Mouse (Mus musculus) heart, embryonic 11.5 days (tissue): ENCODE measurements around the gene Kcnip4. TPM values are rescaled to one million over a fixed set of nuclear protein-coding genes. Genes with fewer than 3 reads are reported as not detected.

Source experiments
- ATAC-seq: fragments of 200-750 bp; cut with Nextera tagmentation; replicated peaks from 2 replicates; pipeline ENCODE4 v1.8.0; 2017; ENCODE audit warnings: moderate library complexity; ENCODE audit not compliant: insufficient number of reproducible peaks, low FRiP score, low TSS enrichment
- H3K27ac ChIP-seq: fragments of 300-500 bp; sonication (generic); 2 replicates; pipeline ENCODE4 v1.5.1; 2014; ENCODE audit warnings: mild to moderate bottlenecking, low read depth, low read length
- H3K27me3 ChIP-seq: fragments of 300-500 bp; sonication (generic); 2 replicates; pipeline ENCODE4 v1.6.1; 2014; ENCODE audit warnings: mild to moderate bottlenecking, low read length, mixed read lengths; ENCODE audit not compliant: control insufficient read depth, insufficient read depth
- H3K36me3 ChIP-seq: fragments of 300-500 bp; sonication (generic); 2 replicates; pipeline ENCODE4 v1.6.1; 2014; ENCODE audit warnings: mild to moderate bottlenecking, low read length, moderate library complexity, mixed read lengths; ENCODE audit not compliant: control insufficient read depth, insufficient read depth
- H3K4me1 ChIP-seq: fragments of 300-500 bp; sonication (generic); 2 replicates; pipeline ENCODE4 v1.6.1; 2014; ENCODE audit warnings: low read length; ENCODE audit not compliant: control insufficient read depth, insufficient read depth
- H3K4me2 ChIP-seq: fragments of 300-500 bp; sonication (generic); 2 replicates; pipeline ENCODE4 v1.6.1; 2014; ENCODE audit warnings: mild to moderate bottlenecking, moderate library complexity
- H3K4me3 ChIP-seq: fragments of 300-500 bp; sonication (generic); 2 replicates; pipeline ENCODE4 v1.5.1; 2014; ENCODE audit warnings: low read depth, low read length
- H3K9ac ChIP-seq: fragments of 300-500 bp; sonication (generic); 2 replicates; pipeline ENCODE4 v1.6.1; 2014; ENCODE audit warnings: mild to moderate bottlenecking, low read depth, low read length, moderate library complexity
- H3K9me3 ChIP-seq: fragments of 300-500 bp; sonication (generic); replicated peaks from 2 replicates; pipeline ENCODE4 v1.6.1; 2016; ENCODE audit warnings: low read length; ENCODE audit not compliant: control insufficient read depth
- WGBS: fragments of 180-500 bp; shearing (Covaris S2); extraction: QIAGEN DNeasy Blood & Tissue Kit; methylation state at CpG from one replicate; pipeline ENCODE4 v1.1.7; 2014; ENCODE audit not compliant: insufficient replicate concordance; 5-methylcytosine and 5-hydroxymethylcytosine counted together
- polyA plus RNA-seq: library from polyadenylated mRNA; unstranded; fragments of >200 nt; fragmentation: Nextera tagmentation; extraction: Ambion mirVana; gene quantifications from 2 replicates; pipeline ENCODE4 v1.2.1, GENCODE M21; 2014

Gene Kcnip4
- polyA plus RNA-seq, 1 experiment from 2014 or later, result 0.63 TPM

GRCm38 (mm10) chr5:48679733-48680595 lies 844.7 kb downstream of the Kcnip4 start:
- no peaks in the 10 kb centered on the region for H3K27me3 ChIP-seq
- ATAC-seq, result no peak
- H3K36me3 ChIP-seq, result no peaks in the 10 kb centered on the region
- no peak overlapping the region for H3K4me3 ChIP-seq
- no peak overlapping the region for H3K4me2 ChIP-seq
- WGBS, result 77% methylated on average over 8 of the region's 8 CpGs
- H3K27ac ChIP-seq, result no peak overlapping the region
- no peaks in the 10 kb centered on the region for H3K9me3 ChIP-seq
- no peaks in the 10 kb centered on the region for H3K4me1 ChIP-seq
- H3K9ac ChIP-seq, result no peak overlapping the region

- ATAC-seq, result no peak
- no peak overlapping the region for H3K9ac ChIP-seq
- H3K27me3 ChIP-seq, result no peaks in the 10 kb centered on the region
- WGBS, result 89% methylated on average over 3 of the region's 3 CpGs
- H3K9me3 ChIP-seq, result no peaks in the 10 kb centered on the region
- no peak overlapping the region for H3K4me3 ChIP-seq
- H3K4me2 ChIP-seq, result no peak overlapping the region
- no peak overlapping the region for H3K27ac ChIP-seq
- no peaks in the 10 kb centered on the region for H3K36me3 ChIP-seq
- no peaks in the 10 kb centered on the region for H3K4me1 ChIP-seq
Measured at GRCm38 (mm10) chr5:48662504-48662903, 862.2 kb downstream of the Kcnip4 start.

DNA sequence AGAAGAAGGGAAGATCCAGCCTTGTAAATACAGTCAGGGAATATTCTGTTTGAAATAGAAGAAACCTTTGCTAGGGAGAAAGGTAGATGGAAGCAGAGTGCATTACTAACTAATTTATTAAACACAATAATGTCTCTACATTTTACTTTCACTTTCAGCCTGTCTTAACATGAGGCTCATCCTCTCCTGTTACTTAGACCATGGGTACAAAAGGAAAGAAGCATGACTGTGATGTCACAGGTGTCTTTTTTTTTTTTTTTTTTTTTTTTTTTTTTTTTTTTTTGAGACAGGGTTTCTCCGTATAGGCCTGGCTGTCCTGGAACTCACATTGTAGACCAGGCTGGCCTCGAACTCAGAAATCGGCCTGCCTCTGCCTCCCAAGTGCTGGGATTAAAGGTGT lies 864.7 kb downstream of the Kcnip4 start:
- WGBS, result 84% methylated on average over 3 of the region's 3 CpGs
- no peak for ATAC-seq
- Histone ChIP-seq H3K9ac (no peak overlapping the region), H3K9me3 (no peaks in the 10 kb centered on the region), H3K4me1 (no peaks in the 10 kb centered on the region), H3K27ac (no peak overlapping the region), H3K4me2 (no peak overlapping the region), H3K36me3 (no peaks in the 10 kb centered on the region), H3K4me3 (no peak overlapping the region), H3K27me3 (no peaks in the 10 kb centered on the region)

DNA sequence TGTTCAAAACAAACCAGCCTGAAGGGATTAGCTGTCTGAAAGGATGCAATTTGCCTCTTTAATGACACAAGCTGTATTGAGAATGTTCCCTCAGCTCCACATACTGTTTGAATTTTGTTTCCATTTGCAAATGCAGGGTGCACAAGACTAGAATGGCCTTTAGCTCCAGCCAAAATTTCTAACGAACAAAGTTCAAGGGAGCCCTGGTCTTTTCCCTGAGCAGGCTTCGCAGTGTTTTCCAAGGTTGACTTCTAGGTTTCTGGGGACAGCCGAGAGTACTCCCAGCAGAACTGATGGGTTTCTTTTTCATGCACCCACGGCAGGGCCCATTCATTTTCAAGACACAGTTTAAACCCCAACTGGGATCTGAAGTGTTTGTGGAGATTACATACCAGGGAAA lies 874.2 kb downstream of the Kcnip4 start:
- Histone ChIP-seq H3K4me1 (no peaks in the 10 kb centered on the region), H3K36me3 (no peaks in the 10 kb centered on the region), H3K4me2 (no peak overlapping the region), H3K27me3 (no peaks in the 10 kb centered on the region), H3K4me3 (no peak overlapping the region), H3K27ac (no peak overlapping the region), H3K9ac (no peak overlapping the region), H3K9me3 (no peaks in the 10 kb centered on the region)
- no peak for ATAC-seq
- WGBS, result 75% methylated on average over 4 of the region's 4 CpGs

DNA sequence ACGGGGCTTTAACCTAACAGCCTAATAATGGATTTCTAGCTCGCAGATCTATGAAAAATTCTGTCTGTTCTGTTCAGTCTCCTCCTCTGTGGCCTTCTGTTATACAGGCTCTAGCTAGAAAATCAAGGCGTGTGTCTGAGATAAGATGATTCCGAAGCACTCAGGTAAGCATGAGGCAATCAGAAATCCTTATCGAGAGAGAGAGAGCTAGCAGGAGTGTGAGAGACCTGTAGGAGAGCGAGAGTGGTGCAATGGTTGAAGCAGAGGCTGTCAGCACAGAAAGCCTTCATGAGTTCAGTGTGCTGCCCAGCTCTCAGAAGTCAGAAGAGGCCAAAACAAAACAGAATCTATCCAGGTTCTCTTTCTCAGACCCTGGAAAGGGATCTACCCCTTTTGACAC lies 888.0 kb downstream of the Kcnip4 start:
- 73% methylated on average over 6 of the region's 6 CpGs for WGBS
- Histone ChIP-seq H3K4me3 (no peak overlapping the region), H3K36me3 (no peaks in the 10 kb centered on the region), H3K27ac (no peak overlapping the region), H3K9ac (no peak overlapping the region), H3K4me2 (no peak overlapping the region), H3K9me3 (no peaks in the 10 kb centered on the region), H3K4me1 (no peaks in the 10 kb centered on the region), H3K27me3 (no peaks in the 10 kb centered on the region)
- no peak for ATAC-seq

DNA sequence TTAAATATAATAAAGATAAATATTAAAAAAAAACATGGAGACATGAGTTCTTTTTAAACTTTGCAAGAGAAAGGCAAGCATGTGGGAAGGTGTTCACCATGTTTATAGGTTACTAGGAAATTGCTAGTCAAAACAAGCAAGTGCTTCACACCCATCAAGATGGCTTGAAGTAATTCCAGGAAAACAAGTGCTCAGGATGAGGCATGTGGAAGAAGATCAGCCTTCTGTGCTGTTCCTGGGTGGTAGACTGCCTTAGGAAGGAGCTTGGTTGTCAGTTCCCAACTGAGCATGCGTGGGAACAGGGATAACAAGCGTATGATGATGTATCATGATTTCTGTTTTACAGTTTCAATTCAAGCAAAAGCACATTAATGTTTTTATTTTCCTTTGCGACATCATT lies 891.1 kb downstream of the Kcnip4 start:
- no peaks in the 10 kb centered on the region for H3K27me3 ChIP-seq
- H3K9ac ChIP-seq, result no peak overlapping the region
- no peaks in the 10 kb centered on the region for H3K4me1 ChIP-seq
- no peak for ATAC-seq
- H3K36me3 ChIP-seq, result no peaks in the 10 kb centered on the region
- no peak overlapping the region for H3K4me3 ChIP-seq
- no peaks in the 10 kb centered on the region for H3K9me3 ChIP-seq
- H3K27ac ChIP-seq, result no peak overlapping the region
- H3K4me2 ChIP-seq, result no peak overlapping the region
- WGBS, result 69% methylated on average over 3 of the region's 3 CpGs

- Histone ChIP-seq H3K4me1 (no peaks in the 10 kb centered on the region), H3K27ac (no peak overlapping the region), H3K4me2 (no peak overlapping the region), H3K4me3 (no peak overlapping the region), H3K9ac (no peak overlapping the region), H3K9me3 (no peaks in the 10 kb centered on the region), H3K36me3 (no peaks in the 10 kb centered on the region), H3K27me3 (no peaks in the 10 kb centered on the region)
- ATAC-seq, result no peak
- WGBS, result 80% methylated on average over 7 of the region's 7 CpGs
Measured at GRCm38 (mm10) chr5:48623370-48623769, 901.3 kb downstream of the Kcnip4 start.

GRCm38 (mm10) chr5:48606916-48607315 lies 917.8 kb downstream of the Kcnip4 start:
- H3K9ac ChIP-seq, result no peak overlapping the region
- H3K9me3 ChIP-seq, result no peaks in the 10 kb centered on the region
- ATAC-seq, result no peak
- H3K4me3 ChIP-seq, result no peak overlapping the region
- no peaks in the 10 kb centered on the region for H3K36me3 ChIP-seq
- no peak overlapping the region for H3K4me2 ChIP-seq
- H3K27me3 ChIP-seq, result no peaks in the 10 kb centered on the region
- no peak overlapping the region for H3K27ac ChIP-seq
- 81% methylated on average over 5 of the region's 5 CpGs for WGBS
- H3K4me1 ChIP-seq, result no peaks in the 10 kb centered on the region

DNA sequence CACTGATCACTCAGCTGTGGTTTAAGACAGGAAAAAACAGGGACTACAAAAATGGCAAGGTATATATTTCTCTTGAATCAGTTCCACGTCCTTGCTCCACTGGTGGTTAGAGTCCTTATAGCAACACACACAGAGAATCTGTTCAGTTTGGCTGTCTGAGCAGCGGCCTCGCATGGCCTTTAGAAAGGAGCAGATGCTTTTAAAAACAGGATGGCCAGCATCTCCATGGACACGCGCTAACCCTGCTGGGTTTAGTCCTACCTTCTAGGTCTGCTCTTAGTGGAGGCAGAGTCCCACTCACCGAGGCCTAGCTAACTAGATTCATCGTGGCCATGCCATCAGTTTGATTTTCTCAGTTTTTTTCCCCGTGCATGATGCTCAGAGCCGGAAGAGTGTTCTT lies 918.4 kb downstream of the Kcnip4 start:
- 82% methylated on average over 9 of the region's 9 CpGs for WGBS

More for the DNA sequence above, 918.4 kb downstream of the Kcnip4 start:
- no peaks in the 10 kb centered on the region for H3K9me3 ChIP-seq
- no peak overlapping the region for H3K27ac ChIP-seq
- ATAC-seq, result no peak
- H3K27me3 ChIP-seq, result no peaks in the 10 kb centered on the region
- H3K36me3 ChIP-seq, result no peaks in the 10 kb centered on the region
- no peak overlapping the region for H3K4me2 ChIP-seq
- H3K9ac ChIP-seq, result no peak overlapping the region
- H3K4me1 ChIP-seq, result no peaks in the 10 kb centered on the region
- no peak overlapping the region for H3K4me3 ChIP-seq
